Mouse (Mus musculus): ENCODE measurements around the gene Tbkbp1. TPM values are rescaled to one million over a fixed set of nuclear protein-coding genes. Genes with fewer than 3 reads are reported as not detected.

Gene Tbkbp1
- total and polyA plus RNA-seq, 3 experiments = 11.7 to 33.5 TPM; not detected in 1

DNA sequence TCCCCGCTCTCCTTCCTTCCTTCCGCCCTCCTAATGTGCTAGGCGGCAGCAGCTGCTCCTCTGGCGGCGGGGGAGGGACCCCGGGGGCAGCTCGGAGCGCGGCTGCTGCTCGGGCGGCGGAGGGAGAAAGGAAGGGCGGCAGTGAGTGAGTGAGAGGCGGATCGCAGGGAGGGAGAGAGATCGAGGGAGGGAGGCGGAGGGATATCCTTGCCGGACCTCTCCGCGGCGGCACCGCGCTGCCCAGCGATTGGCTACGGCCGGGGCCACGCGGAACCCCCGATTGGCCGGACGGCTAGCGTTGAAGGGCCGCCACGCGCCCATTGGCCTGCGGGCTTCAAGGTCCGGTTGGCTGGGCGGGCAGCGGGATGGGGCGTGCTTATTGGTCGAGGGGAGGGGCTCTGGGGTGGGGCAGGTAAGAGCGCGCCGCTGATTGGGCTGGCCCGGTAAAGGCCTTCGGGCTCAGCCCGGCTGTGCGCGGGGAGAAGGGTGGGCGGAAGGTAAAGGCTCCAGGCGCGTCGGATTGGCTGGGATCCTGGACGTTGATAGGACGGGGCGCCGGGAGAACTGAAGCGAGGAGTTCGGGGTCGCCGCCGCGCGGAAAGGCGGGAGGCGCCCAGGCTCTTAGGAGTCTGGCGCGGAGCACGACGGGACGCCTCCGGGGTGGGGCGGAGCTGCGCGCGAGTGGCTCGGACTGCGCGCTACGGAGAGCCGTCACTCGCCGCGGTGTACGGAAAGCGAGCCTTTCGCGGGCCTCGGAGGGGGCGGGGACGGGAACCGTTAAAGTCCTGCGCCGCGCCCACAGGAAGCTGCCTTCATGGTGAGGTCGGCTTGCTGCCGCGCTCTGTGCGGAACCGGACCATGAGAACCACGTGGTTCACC, 36.7 kb upstream of the Tbkbp1 start, which contains the start of gene Kpnb1:
Kpnb1 (minus strand) TSS at position 118 of the 879 bp plus-strand sequence.
- H3K36me3 ChIP-seq (ENCODE audit: control insufficient read depth in 1 of 2, insufficient read depth in 2 of 2, low read length in 2 of 2) = peaks cover 26 to 46% of the 10 kb centered on the region in 2 experiments
- H3K79me2 ChIP-seq (ENCODE audit: control insufficient read depth, insufficient read depth, low read length, poor library complexity) = peaks cover 49% of the 10 kb centered on the region
- no peaks in the 10 kb centered on the region for H3K27me3 ChIP-seq (ENCODE audit: control insufficient read depth in 1 of 2, insufficient read depth in 2 of 2, low read length in 2 of 2)
- peak within 1 kb of the TSS; percentile 88 to 90 for H3K4me3 ChIP-seq (ENCODE audit: control insufficient read depth in 1 of 2, insufficient read depth in 1 of 2, low read depth in 2 of 2, low read length in 2 of 2)
- peak within 1 kb of the TSS; percentile 96 for H3K27ac ChIP-seq (ENCODE audit: control insufficient read depth, low read depth, low read length)
- H3K4me1 ChIP-seq (ENCODE audit: control insufficient read depth in 1 of 2, insufficient read depth in 2 of 2, low read length in 2 of 2) = peaks cover 5 to 19% of the 10 kb centered on the region in 2 experiments
- peak within 1 kb of the TSS; percentile 98 for H3K9ac ChIP-seq (ENCODE audit: control insufficient read depth, low read depth, low read length, poor library complexity, severe bottlenecking)
- no peaks in the 10 kb centered on the region for H3K9me3 ChIP-seq (replicated peaks; ENCODE audit: insufficient read depth, low read length)
- DNase-seq (ENCODE audit: low read depth, low spot score) = peak; percentile 100
- TF ChIP-seq GATA1 (IDR thresholded peaks at IDR 0.05; ENCODE audit: low read depth, low read length) (no peak), NRF1 (IDR thresholded peaks at IDR 0.05; ENCODE audit: insufficient read depth, low read depth, low read length, poor library complexity, severe bottlenecking) (peak; percentile 68), NELFE (IDR thresholded peaks at IDR 0.05; ENCODE audit: low read depth, low read length) (peak; percentile 84), TBP (IDR thresholded peaks at IDR 0.05; ENCODE audit: low read depth, low read length) (peak; percentile 85), USF1 (IDR thresholded peaks at IDR 0.05; ENCODE audit: low read depth, low read length) (peak; percentile 75), HCFC1 (IDR thresholded peaks at IDR 0.05; ENCODE audit: low read depth, low read length) (peak; percentile 82), MAFK (IDR thresholded peaks at IDR 0.05; ENCODE audit: borderline replicate concordance, low read depth, low read length) (no peak), GABPA (IDR thresholded peaks at IDR 0.05; ENCODE audit: low read depth, low read length) (no peak), MYB (IDR thresholded peaks at IDR 0.05; ENCODE audit: low read depth, low read length) (peak; percentile 73; the same call in 1 of the 2 replicates), ZNF384 (IDR thresholded peaks at IDR 0.05; ENCODE audit: low read depth, low read length) (no peak), ZMIZ1 (IDR thresholded peaks at IDR 0.05; ENCODE audit: low read depth, low read length) (peak; percentile 54), EP300 (IDR thresholded peaks at IDR 0.05; ENCODE audit: low read depth in 1 of 2, low read length in 2 of 2) (peak in 1 of 2 experiments; percentile 59; a peak in 2 of 4 replicates), RCOR1 (IDR thresholded peaks at IDR 0.05; ENCODE audit: low read depth, low read length) (no peak; the same call in 1 of the 2 replicates), E2F4 (IDR thresholded peaks at IDR 0.05; ENCODE audit: borderline replicate concordance, low read depth, low read length) (peak; percentile 83), MXI1 (IDR thresholded peaks at IDR 0.05; ENCODE audit: low read depth, low read length) (peak; percentile 99; the same call in 1 of the 2 replicates), SIN3A (IDR thresholded peaks at IDR 0.05; ENCODE audit: low read length) (peak; percentile 88), ELF1 (IDR thresholded peaks at IDR 0.05; ENCODE audit: low read depth, low read length) (peak; percentile 59), RAD21 (IDR thresholded peaks at IDR 0.05; ENCODE audit: low read depth, low read length) (no peak), SMC3 (IDR thresholded peaks at IDR 0.05; ENCODE audit: low read depth, low read length) (no peak; the same call in 1 of the 2 replicates), KAT2A (conservative IDR thresholded peaks at IDR 0.05; ENCODE audit: low read depth, low read length) (peak; percentile 94), MAX (IDR thresholded peaks at IDR 0.05; ENCODE audit: low read length) (peak; percentile 100), USF2 (IDR thresholded peaks at IDR 0.05; ENCODE audit: borderline replicate concordance in 1 of 2, insufficient read depth in 1 of 2, low read depth in 1 of 2, low read length in 2 of 2) (no peak), UBTF (IDR thresholded peaks at IDR 0.05; ENCODE audit: borderline replicate concordance, insufficient read depth, low read depth, low read length) (peak; percentile 86; the same call in 1 of the 2 replicates), POLR2AphosphoS2 (IDR thresholded peaks at IDR 0.05; ENCODE audit: low read length) (peak; percentile 89), BHLHE40 (IDR thresholded peaks at IDR 0.05; ENCODE audit: borderline replicate concordance, low read depth, low read length) (no peak), TAL1 (IDR thresholded peaks at IDR 0.05; ENCODE audit: low read length) (no peak), MAZ (IDR thresholded peaks at IDR 0.05; ENCODE audit: low read depth, low read length) (peak; percentile 100), ETS1 (IDR thresholded peaks at IDR 0.05; ENCODE audit: low read depth, low read length) (peak; percentile 67; the same call in 1 of the 2 replicates), MEF2A (IDR thresholded peaks at IDR 0.05; ENCODE audit: extremely low read depth, insufficient replicate concordance, low read depth, low read length, poor library complexity, severe bottlenecking) (no peak), POLR2A (IDR thresholded peaks at IDR 0.05; ENCODE audit: control insufficient read depth in 1 of 2, insufficient read depth in 1 of 2, low read depth in 1 of 2, low read length in 2 of 2, poor library complexity in 1 of 2) (peak; percentile 65 to 87), MYC (IDR thresholded peaks at IDR 0.05; ENCODE audit: low read depth, low read length) (peak; percentile 55; the same call in 1 of the 2 replicates), CHD1 (IDR thresholded peaks at IDR 0.05; ENCODE audit: low read depth, low read length) (no peak), ZKSCAN1 (IDR thresholded peaks at IDR 0.05; ENCODE audit: low read depth, low read length) (0 out of 2 replicates have a peak, but pooled peaks have one; percentile 20), TCF12 (IDR thresholded peaks at IDR 0.05; ENCODE audit: low read depth, low read length) (peak; percentile 81)

Measured in MEL (cell line).